Mouse (Mus musculus) midbrain, embryonic 10.5 days (tissue): ENCODE results near the gene Rnf115. TPM values are rescaled to one million over a fixed set of nuclear protein-coding genes. Genes with fewer than 3 reads are reported as not detected.

Experiments used
- DNase-seq: peaks from one replicate; pipeline ENCODE4 v3.0.0-alpha.2; 2017; ENCODE audit warnings: low spot score
- H3K27ac ChIP-seq: fragments of 300-500 bp; sonication (generic); replicated peaks from 2 replicates; pipeline ENCODE4 v1.5.1; 2016; ENCODE audit warnings: mild to moderate bottlenecking
- H3K27me3 ChIP-seq: fragments of 300-500 bp; sonication (generic); 2 replicates; pipeline ENCODE4 v1.6.1; 2016; ENCODE audit warnings: low read depth, mild to moderate bottlenecking; ENCODE audit not compliant: poor library complexity, severe bottlenecking
- H3K36me3 ChIP-seq: fragments of 300-500 bp; sonication (generic); 2 replicates; pipeline ENCODE4 v1.6.1; 2016; ENCODE audit warnings: mild to moderate bottlenecking, moderate library complexity
- H3K4me1 ChIP-seq: fragments of 300-500 bp; sonication (generic); 2 replicates; pipeline ENCODE4 v1.6.1; 2016
- H3K4me3 ChIP-seq: fragments of 300-500 bp; sonication (generic); 2 replicates; pipeline ENCODE4 v1.5.1; 2016; ENCODE audit warnings: mild to moderate bottlenecking, moderate library complexity
- H3K9me3 ChIP-seq: fragments of 300-500 bp; sonication (generic); replicated peaks from 2 replicates; pipeline ENCODE4 v1.6.1; 2016; ENCODE audit warnings: mild to moderate bottlenecking
- WGBS: fragments of 180-500 bp; shearing (Covaris S2); methylation state at CpG from one replicate; pipeline ENCODE4 v1.1.7; 2016; 5-methylcytosine and 5-hydroxymethylcytosine counted together
- polyA plus RNA-seq: library from polyadenylated mRNA; unstranded; fragments of >200 nt; fragmentation: Nextera tagmentation; extraction: Ambion mirVana; gene quantifications from 2 replicates; pipeline ENCODE4 v1.2.1, GENCODE M21; 2016

Rnf115 gene
- polyA plus RNA-seq, 1 experiment from 2014 or later: 73.5 TPM

DNA sequence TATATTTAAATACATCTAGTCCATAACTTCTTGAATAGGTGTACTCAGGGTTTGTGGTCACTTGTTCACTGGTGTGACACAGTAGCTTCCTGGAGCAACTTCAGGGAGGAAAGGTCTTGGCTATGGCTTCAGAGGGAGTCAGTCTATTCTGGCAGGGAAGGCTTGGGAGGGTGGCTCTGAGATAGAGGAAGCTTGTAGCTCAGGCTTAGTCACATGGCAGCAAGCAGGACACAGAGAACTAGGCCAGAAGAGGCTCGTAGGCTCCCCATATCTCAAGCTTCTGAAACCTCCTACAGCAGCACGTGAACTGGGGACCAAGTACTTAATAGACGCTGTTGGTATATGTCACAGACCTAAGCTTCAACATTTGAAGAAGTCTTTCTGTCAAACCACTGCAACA lies 83.8 kb downstream of the Rnf115 start:
- no peaks in the 10 kb centered on the region for H3K27me3 ChIP-seq
- peaks cover under 1% of the 10 kb centered on the region; the same call in 1 of the 2 replicates for H3K36me3 ChIP-seq
- H3K27ac ChIP-seq: no peak overlapping the region
- no peak for DNase-seq
- 92% methylated on average over 3 of the region's 3 CpGs for WGBS
- H3K4me3 ChIP-seq: no peak overlapping the region
- peaks cover 9% of the 10 kb centered on the region for H3K4me1 ChIP-seq
- H3K9me3 ChIP-seq: no peaks in the 10 kb centered on the region

- WGBS: 47% methylated on average over 20 of the region's 20 CpGs
- Histone ChIP-seq H3K27me3 (no peaks in the 10 kb centered on the region), H3K9me3 (no peaks in the 10 kb centered on the region; the same call in 1 of the 2 replicates), H3K27ac (no peak overlapping the region), H3K4me1 (peaks cover 9% of the 10 kb centered on the region), H3K36me3 (no peaks in the 10 kb centered on the region), H3K4me3 (no peak overlapping the region)
- DNase-seq: peak; percentile 70
Observed at GRCm38 (mm10) chr3:96812395-96813091, 85.1 kb downstream of the Rnf115 start.

- Histone ChIP-seq H3K9me3 (no peaks in the 10 kb centered on the region; the same call in 1 of the 2 replicates), H3K27ac (no peak overlapping the region), H3K36me3 (no peaks in the 10 kb centered on the region), H3K4me3 (no peak overlapping the region), H3K4me1 (peaks cover 9% of the 10 kb centered on the region), H3K27me3 (no peaks in the 10 kb centered on the region)
- no peak for DNase-seq
- WGBS: 42% methylated on average over 9 of the region's 9 CpGs
Observed at GRCm38 (mm10) chr3:96813106-96813505, 85.6 kb downstream of the Rnf115 start.

- Histone ChIP-seq H3K36me3 (no peaks in the 10 kb centered on the region), H3K27ac (no peak overlapping the region), H3K27me3 (no peaks in the 10 kb centered on the region), H3K4me1 (peaks cover 9% of the 10 kb centered on the region; the same call in 1 of the 2 replicates), H3K4me3 (no peak overlapping the region), H3K9me3 (no peaks in the 10 kb centered on the region; the same call in 1 of the 2 replicates)
- DNase-seq: no peak
- WGBS: 68% methylated on average over 7 of the region's 7 CpGs
Observed at GRCm38 (mm10) chr3:96813591-96814244, 86.3 kb downstream of the Rnf115 start.

- Histone ChIP-seq H3K36me3 (no peaks in the 10 kb centered on the region), H3K9me3 (no peaks in the 10 kb centered on the region; the same call in 1 of the 2 replicates), H3K27ac (no peak overlapping the region), H3K4me1 (peaks cover 9% of the 10 kb centered on the region; the same call in 1 of the 2 replicates), H3K27me3 (no peaks in the 10 kb centered on the region), H3K4me3 (no peak overlapping the region)
- no peak for DNase-seq
- WGBS: 57% methylated on average over 6 of the region's 6 CpGs
Observed at GRCm38 (mm10) chr3:96814342-96814741, 86.9 kb downstream of the Rnf115 start.

DNA sequence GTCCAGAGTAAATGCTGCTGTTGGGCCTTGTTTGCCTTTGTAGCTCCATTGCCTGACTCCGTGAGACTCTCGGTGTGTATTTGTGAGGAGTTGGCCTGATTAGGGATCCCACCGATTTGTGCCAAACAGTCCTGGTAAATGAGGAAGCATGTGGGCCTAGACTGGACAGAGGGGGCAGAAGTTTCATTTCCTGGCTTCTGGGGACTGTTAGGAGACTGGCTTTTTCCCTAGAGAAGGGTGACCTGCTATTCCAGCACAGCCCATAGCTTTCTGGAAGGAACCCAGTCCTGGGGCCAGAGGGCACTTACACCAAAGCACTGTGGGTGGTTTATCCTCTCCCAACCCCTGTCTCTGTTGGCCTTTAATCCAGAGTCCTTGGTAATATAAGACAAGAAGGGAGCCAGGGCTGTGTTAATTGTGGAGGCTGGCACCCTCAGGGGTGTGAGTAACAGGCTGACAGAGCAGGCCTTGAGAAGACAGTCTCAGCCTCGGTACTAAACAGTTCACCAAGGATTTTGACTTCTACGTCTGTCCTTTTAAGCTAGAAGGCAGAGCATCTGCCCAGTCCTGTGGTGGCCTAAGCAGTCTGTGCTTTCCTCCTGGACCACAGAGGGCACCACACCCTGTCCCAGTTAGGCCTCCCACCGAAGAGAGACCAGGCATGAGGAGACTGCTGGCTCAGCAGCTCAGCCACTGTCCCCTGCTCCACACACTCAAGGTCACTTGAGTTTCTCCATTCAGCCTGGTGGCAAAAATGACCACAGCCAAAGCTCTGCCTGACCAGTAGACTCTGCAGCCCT lies 92.9 kb downstream of the Rnf115 start:
- no peaks in the 10 kb centered on the region; the same call in 1 of the 2 replicates for H3K9me3 ChIP-seq
- no peak overlapping the region for H3K4me3 ChIP-seq
- no peaks in the 10 kb centered on the region for H3K36me3 ChIP-seq
- 80% methylated on average over 6 of the region's 6 CpGs for WGBS
- no peak for DNase-seq
- H3K27ac ChIP-seq: no peak overlapping the region
- peaks cover 4% of the 10 kb centered on the region for H3K4me1 ChIP-seq
- H3K27me3 ChIP-seq: no peaks in the 10 kb centered on the region

DNA sequence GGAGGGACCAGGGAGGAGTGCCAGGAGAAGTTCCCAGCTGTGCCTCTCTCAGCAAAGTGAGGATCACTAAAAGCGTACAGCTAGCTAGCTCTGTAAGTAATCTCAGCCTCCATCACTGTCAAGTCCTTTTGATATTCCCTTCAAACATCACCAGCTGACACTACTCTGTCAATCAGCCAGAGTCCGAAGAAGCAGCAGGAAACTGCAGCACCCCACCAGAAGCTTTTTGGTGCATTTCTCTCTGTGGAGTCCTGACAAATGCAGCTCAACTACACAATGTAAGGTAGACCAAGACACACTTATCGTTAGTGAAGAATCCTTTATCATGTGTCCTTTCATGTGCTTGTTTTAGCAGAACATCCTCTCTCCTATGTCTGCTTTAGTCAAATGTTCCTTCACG lies 94.1 kb downstream of the Rnf115 start:
- Histone ChIP-seq H3K27me3 (no peaks in the 10 kb centered on the region), H3K36me3 (no peaks in the 10 kb centered on the region), H3K4me1 (peaks cover 7% of the 10 kb centered on the region), H3K4me3 (no peak overlapping the region), H3K27ac (no peak overlapping the region), H3K9me3 (no peaks in the 10 kb centered on the region; the same call in 1 of the 2 replicates)
- no peak for DNase-seq
- 85% methylated on average over 4 of the region's 4 CpGs for WGBS

- Histone ChIP-seq H3K27ac (no peak overlapping the region), H3K4me1 (peaks cover 12% of the 10 kb centered on the region), H3K27me3 (no peaks in the 10 kb centered on the region), H3K4me3 (no peak overlapping the region), H3K9me3 (no peaks in the 10 kb centered on the region), H3K36me3 (no peaks in the 10 kb centered on the region)
- no peak for DNase-seq
- WGBS: 71% methylated on average over 3 of the region's 3 CpGs
Observed at GRCm38 (mm10) chr3:96823701-96824100, 96.2 kb downstream of the Rnf115 start.

GRCm38 (mm10) chr3:96824614-96825013 lies 97.2 kb downstream of the Rnf115 start:
- Histone ChIP-seq H3K27ac (no peak overlapping the region), H3K4me3 (no peak overlapping the region), H3K4me1 (peaks cover 12% of the 10 kb centered on the region), H3K36me3 (no peaks in the 10 kb centered on the region), H3K9me3 (no peaks in the 10 kb centered on the region), H3K27me3 (no peaks in the 10 kb centered on the region)
- DNase-seq: no peak
- WGBS: 87% methylated on average over 12 of the region's 12 CpGs

GRCm38 (mm10) chr3:96825261-96825660 lies 97.8 kb downstream of the Rnf115 start:
- no peak for DNase-seq
- H3K9me3 ChIP-seq: no peaks in the 10 kb centered on the region
- no peaks in the 10 kb centered on the region for H3K36me3 ChIP-seq
- 41% methylated on average over 11 of the region's 11 CpGs for WGBS
- no peaks in the 10 kb centered on the region for H3K27me3 ChIP-seq
- no peak overlapping the region for H3K4me3 ChIP-seq
- H3K4me1 ChIP-seq: peaks cover 18% of the 10 kb centered on the region
- H3K27ac ChIP-seq: no peak overlapping the region

DNA sequence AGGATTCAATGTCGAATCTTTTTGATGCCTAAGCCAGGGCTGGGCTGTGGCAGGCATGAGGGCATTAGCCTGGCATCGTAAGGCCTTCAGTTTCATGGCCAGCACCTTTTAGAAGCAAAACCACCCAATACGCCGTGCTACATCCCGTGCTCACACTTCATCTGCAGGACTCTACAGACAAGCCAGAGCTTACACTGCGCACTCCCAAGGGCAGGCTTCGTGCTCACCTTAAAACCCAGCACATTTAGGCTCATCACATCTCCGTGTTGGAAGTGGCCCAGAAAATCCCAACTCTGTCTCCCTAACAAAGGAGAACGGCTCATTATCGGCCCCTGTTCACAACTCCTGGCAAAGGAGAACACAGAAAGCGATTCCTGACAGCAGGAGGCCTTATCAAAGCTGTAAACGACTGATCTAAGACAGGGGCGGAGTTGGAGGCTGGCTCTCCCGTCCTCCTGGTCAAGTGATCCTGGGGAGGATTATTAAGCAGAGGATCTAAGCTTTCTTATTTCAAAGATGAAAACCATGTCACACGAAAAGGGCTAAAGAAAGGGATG lies 100.9 kb downstream of the Rnf115 start:
- Histone ChIP-seq H3K27me3 (no peaks in the 10 kb centered on the region), H3K36me3 (no peaks in the 10 kb centered on the region), H3K4me3 (no peak overlapping the region), H3K9me3 (no peaks in the 10 kb centered on the region), H3K4me1 (peaks cover 26% of the 10 kb centered on the region), H3K27ac (0 out of 2 replicates have a peak overlapping the region, but pooled peaks have one; percentile 33)
- no peak for DNase-seq
- 37% methylated on average over 15 of the region's 15 CpGs for WGBS

- WGBS: 69% methylated on average over 1 of the region's 1 CpGs
- Histone ChIP-seq H3K27ac (peak within 1 kb of the TSS; percentile 33; the same call in 1 of the 2 replicates), H3K9me3 (no peaks in the 10 kb centered on the region), H3K4me3 (no peak within 1 kb of the TSS), H3K27me3 (no peaks in the 10 kb centered on the region), H3K36me3 (no peaks in the 10 kb centered on the region), H3K4me1 (peaks cover 26% of the 10 kb centered on the region)
- no peak for DNase-seq
Observed at GRCm38 (mm10) chr3:96828984-96829383, 101.5 kb downstream of the Rnf115 start, which contains the start of the genes Pdzk1 and Cd160. Gene Pdzk1, plus strand, starts transcription at chr3:96829284. Gene Cd160, minus strand, starts transcription at chr3:96829351.
